Mouse (Mus musculus) hindbrain, embryonic 11.5 days (tissue): ENCODE measurements around the gene Aqp11. TPM values are rescaled to one million over a fixed set of nuclear protein-coding genes. Genes with fewer than 3 reads are reported as not detected.
A peak's percentile ranks its signal among the peaks of the same experiment; 100 is the strongest.

Experiments
- ATAC-seq: fragments of 200-750 bp; cut with Nextera tagmentation; 2 replicates; pipeline ENCODE4 v1.8.0; 2017; ENCODE audit warnings: mild to moderate bottlenecking, moderate TSS enrichment, moderate library complexity; ENCODE audit not compliant: low FRiP score
- DNase-seq: peaks from one replicate; pipeline ENCODE4 v3.0.0-alpha.2; 2015; ENCODE audit warnings: low spot score
- H3K27ac ChIP-seq: fragments of 300-500 bp; sonication (generic); 2 replicates; pipeline ENCODE4 v1.5.1; 2014; ENCODE audit warnings: mild to moderate bottlenecking, low read depth, low read length
- H3K27me3 ChIP-seq: fragments of 300-500 bp; sonication (generic); 2 replicates; pipeline ENCODE4 v1.6.1; 2014; ENCODE audit warnings: mild to moderate bottlenecking, low read length, moderate library complexity, mixed read lengths; ENCODE audit not compliant: control insufficient read depth, insufficient read depth
- H3K36me3 ChIP-seq: fragments of 300-500 bp; sonication (generic); 2 replicates; pipeline ENCODE4 v1.6.1; 2014; ENCODE audit warnings: mild to moderate bottlenecking, low read length, moderate library complexity, mixed read lengths; ENCODE audit not compliant: control insufficient read depth, insufficient read depth
- H3K4me1 ChIP-seq: fragments of 300-500 bp; sonication (generic); replicated peaks from 2 replicates; pipeline ENCODE4 v1.6.1; 2014; ENCODE audit warnings: low read length, mixed read lengths; ENCODE audit not compliant: control insufficient read depth, insufficient read depth
- H3K4me2 ChIP-seq: fragments of 300-500 bp; sonication (generic); replicated peaks from 2 replicates; pipeline ENCODE4 v1.6.1; 2014; ENCODE audit warnings: mild to moderate bottlenecking, low read depth, low read length
- H3K4me3 ChIP-seq: fragments of 300-500 bp; sonication (generic); 2 replicates; pipeline ENCODE4 v1.5.1; 2014; ENCODE audit warnings: low read depth, low read length
- H3K9ac ChIP-seq: fragments of 300-500 bp; sonication (generic); 2 replicates; pipeline ENCODE4 v1.6.1; 2014; ENCODE audit warnings: low read depth, low read length
- H3K9me3 ChIP-seq: fragments of 300-500 bp; sonication (generic); 2 replicates; pipeline ENCODE4 v1.6.1; 2016; ENCODE audit warnings: low read length; ENCODE audit not compliant: control insufficient read depth
- WGBS: fragments of 180-500 bp; shearing (Covaris S2); extraction: QIAGEN DNeasy Blood & Tissue Kit; methylation state at CpG from one replicate; pipeline ENCODE4 v1.1.7; 2014; 5-methylcytosine and 5-hydroxymethylcytosine counted together
- polyA plus RNA-seq: library from polyadenylated mRNA; unstranded; fragments of >200 nt; fragmentation: Nextera tagmentation; extraction: Ambion mirVana; gene quantifications from 2 replicates; pipeline ENCODE4 v1.2.1, GENCODE M21; 2014

The Aqp11 gene
- polyA plus RNA-seq, 1 experiment from 2014 or later = 6.3 TPM

DNA sequence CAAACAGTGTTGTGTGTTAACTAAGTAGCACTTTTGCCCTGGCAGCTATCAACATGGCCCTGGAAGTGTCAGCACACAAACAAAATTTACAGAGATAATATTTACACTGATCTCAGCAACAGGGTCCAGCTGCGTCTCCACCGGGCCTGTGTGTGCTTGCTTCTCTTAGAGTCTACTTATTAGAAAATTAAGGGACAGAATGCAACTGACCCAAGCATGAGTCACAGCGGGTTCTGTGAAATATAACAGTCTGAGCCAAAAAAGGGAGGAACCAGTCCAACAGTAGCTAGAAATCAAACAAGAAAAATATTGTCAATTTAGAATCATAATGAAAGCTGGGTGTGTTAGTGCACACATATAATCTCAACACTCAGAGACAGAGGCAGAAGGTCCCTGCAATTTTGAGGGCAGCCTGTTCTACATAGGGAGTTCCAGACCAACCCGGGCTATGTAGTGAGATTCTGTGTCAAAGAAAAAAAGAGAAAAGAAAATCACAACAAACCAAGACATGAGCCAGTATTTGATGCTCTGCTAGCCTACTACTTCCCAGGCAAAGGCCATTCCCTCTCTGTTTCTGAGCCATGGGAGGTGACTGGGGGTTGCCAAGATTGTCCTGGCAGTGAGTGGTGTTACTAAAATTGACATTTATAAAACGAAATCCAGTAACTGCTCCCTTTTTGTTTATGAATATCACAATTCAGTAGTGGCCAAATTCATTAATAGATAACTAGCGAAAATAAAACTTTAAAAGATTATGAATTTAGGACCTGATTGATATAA is 32.9 kb upstream of the Aqp11 start:
- WGBS = 88% methylated on average over 6 of the region's 6 CpGs
- H3K9me3 ChIP-seq = no peaks in the 10 kb centered on the region

DNA sequence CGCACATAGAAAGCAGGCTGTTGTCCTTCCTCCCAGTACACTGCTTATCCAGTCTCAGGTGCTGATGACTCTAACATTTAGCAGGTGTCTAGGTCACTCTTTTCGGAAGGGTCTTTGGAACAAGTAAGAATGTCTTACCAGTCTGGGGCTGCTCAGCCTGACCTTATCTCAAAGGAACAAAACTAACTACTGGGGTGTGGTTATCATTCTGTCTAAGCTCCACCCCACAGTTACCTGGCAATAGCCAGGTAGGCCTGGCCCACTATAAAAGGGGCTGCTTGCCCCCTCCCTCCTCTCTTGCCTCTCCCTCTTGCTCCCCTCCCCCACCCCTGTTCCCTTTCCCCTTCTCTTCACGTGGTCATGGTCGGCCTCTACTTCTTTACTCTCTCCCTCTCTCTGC is 30.9 kb upstream of the Aqp11 start:
- H3K9me3 ChIP-seq = no peaks in the 10 kb centered on the region
- DNase-seq = no peak
- no peak overlapping the region for H3K9ac ChIP-seq
- H3K27me3 ChIP-seq = no peaks in the 10 kb centered on the region
- no peak for ATAC-seq
- no peak overlapping the region for H3K4me3 ChIP-seq
- H3K36me3 ChIP-seq = no peaks in the 10 kb centered on the region
- WGBS = 76% methylated on average over 4 of the region's 4 CpGs
- H3K4me1 ChIP-seq = no peaks in the 10 kb centered on the region
- H3K4me2 ChIP-seq = no peak overlapping the region
- H3K27ac ChIP-seq = no peak overlapping the region

More for the DNA sequence above, 32.9 kb upstream of the Aqp11 start:
- H3K27ac ChIP-seq = no peak overlapping the region
- DNase-seq (no peak), ATAC-seq (no peak)
- no peak overlapping the region for H3K9ac ChIP-seq
- H3K4me2 ChIP-seq = no peak overlapping the region
- no peaks in the 10 kb centered on the region for H3K27me3 ChIP-seq
- no peaks in the 10 kb centered on the region for H3K4me1 ChIP-seq
- no peak overlapping the region for H3K4me3 ChIP-seq
- H3K36me3 ChIP-seq = no peaks in the 10 kb centered on the region

DNA sequence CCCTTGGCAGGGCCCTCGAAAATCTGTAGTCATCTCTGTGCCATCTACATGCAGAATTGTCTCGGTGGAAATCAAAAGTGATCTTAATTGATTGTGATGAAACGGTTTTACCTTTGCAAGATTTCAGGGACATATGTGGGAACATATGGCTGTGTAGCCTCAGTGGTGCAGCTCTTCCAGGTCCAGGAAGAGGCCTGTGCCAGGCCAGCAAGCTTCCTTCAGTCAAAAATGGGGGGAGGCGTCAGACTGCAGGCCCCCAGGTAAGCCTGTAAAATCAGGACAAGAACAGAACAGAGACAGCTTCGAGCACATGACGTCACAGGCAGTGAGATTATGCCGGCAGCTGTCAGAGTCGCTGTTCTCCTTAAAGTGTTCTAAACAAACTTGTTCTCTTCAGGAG is 29.8 kb upstream of the Aqp11 start:
- Histone ChIP-seq H3K4me3 (no peak overlapping the region), H3K36me3 (no peaks in the 10 kb centered on the region), H3K27me3 (no peaks in the 10 kb centered on the region), H3K27ac (no peak overlapping the region), H3K9me3 (no peaks in the 10 kb centered on the region), H3K4me1 (no peaks in the 10 kb centered on the region), H3K9ac (no peak overlapping the region), H3K4me2 (no peak overlapping the region)
- ATAC-seq (no peak), DNase-seq (no peak)
- 87% methylated on average over 8 of the region's 8 CpGs for WGBS

DNA sequence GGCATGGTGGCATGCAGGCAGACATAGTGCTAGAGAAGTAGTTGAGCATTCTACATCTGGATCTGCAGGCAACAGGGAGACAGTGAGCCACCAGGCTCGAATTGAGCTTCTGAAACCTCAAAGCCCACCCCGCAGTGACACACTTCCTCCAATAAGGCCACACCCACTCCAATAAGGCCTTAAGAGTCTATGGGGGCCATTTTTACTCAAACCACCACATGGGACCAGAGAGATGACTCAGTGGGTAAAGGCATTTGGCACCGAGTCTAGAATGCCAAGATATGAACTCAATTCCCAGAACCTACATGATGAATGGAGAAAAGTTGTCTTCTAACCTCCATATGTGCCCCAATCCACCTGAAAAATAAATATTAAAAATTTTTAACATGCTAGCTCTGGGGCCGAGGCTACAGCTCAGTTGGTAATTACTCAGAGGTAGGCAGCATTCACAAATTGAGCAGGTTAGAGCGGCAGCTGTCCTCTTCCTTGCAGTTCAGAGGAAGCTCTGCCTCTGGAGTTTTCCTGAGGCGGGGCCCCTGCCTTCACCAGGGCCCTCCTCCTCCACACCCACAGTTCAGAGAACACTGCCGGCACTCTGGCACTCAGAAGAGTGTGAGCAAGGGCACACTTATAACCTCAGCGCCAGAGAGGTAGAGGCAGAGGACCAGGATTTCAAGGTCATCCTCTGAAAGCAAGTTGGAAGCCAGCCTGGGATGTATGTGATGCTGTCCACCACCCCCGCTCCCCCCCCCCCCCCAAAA is 28.5 kb upstream of the Aqp11 start:
- no peaks in the 10 kb centered on the region for H3K36me3 ChIP-seq
- H3K4me3 ChIP-seq = no peak overlapping the region
- no peak overlapping the region for H3K4me2 ChIP-seq
- no peaks in the 10 kb centered on the region for H3K27me3 ChIP-seq
- no peaks in the 10 kb centered on the region for H3K4me1 ChIP-seq
- no peak for ATAC-seq
- no peaks in the 10 kb centered on the region for H3K9me3 ChIP-seq
- H3K9ac ChIP-seq = no peak overlapping the region
- DNase-seq = no peak
- 79% methylated on average over 9 of the region's 9 CpGs for WGBS
- H3K27ac ChIP-seq = no peak overlapping the region

DNA sequence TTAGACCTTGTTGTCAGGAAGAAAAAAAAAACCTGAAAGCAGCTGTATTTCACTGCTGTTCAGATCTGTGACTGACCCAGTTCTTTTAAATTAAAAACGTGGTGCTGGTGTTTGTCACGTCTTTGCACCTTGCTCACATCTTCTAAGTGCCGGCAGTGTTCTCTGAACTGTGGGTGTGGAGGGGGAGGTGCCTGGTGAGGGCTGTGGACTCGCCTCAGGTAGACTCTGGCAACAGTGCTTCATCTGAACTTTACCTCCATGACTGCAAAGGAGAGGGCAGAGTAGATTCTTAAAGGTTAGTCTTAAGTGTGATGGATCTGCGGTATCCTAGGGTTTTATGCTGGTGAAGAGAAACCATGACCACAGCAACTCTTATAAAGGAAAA is 27.9 kb upstream of the Aqp11 start:
- no peak overlapping the region for H3K9ac ChIP-seq
- ATAC-seq (no peak), DNase-seq (no peak)
- H3K9me3 ChIP-seq = no peaks in the 10 kb centered on the region
- H3K4me2 ChIP-seq = no peak overlapping the region
- H3K27me3 ChIP-seq = no peaks in the 10 kb centered on the region
- WGBS = 78% methylated on average over 5 of the region's 5 CpGs
- no peaks in the 10 kb centered on the region for H3K4me1 ChIP-seq
- H3K36me3 ChIP-seq = no peaks in the 10 kb centered on the region
- no peak overlapping the region for H3K4me3 ChIP-seq
- no peak overlapping the region for H3K27ac ChIP-seq

DNA sequence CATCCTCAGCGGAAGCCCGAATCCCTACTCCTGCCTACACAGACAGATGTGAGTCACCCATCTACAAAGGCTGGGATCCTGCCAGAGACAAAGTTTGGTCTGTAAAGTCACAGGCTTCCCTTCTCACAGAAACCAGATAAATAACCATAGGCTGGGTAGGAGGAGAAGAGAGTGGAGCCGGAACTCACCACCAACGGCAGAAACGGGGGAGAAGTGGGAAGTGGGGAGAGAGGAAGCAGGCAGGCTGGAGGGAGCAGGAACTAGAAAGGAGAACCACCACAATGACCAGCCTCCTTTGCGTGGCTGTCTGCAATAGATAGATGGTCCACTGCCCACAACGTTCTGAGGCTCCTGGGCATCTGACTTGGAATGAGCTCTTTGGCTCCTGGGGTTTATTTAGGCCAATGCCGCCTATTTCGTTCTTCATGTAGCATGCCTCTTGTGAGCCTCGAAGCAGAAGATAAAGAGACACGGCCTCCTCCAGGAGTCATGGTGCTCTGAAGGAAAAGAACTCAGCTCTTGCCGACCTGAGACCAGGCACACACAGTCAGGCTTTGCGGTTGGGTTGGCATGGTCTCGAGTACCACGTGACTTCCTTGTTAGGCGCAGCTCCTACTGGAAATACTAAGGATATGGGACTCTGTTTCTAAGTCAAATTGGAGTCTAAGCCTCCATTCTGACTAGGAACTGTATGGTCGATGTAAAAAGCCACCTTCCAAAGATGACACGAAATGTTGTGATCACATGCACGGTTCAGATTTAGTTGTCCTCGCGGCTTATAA is 27.3 kb upstream of the Aqp11 start:
- WGBS = 92% methylated on average over 21 of the region's 21 CpGs
- ATAC-seq (no peak), DNase-seq (no peak)
- no peaks in the 10 kb centered on the region for H3K27me3 ChIP-seq
- H3K4me2 ChIP-seq = no peak overlapping the region
- no peak overlapping the region for H3K4me3 ChIP-seq
- H3K9ac ChIP-seq = no peak overlapping the region
- no peak overlapping the region for H3K27ac ChIP-seq
- H3K4me1 ChIP-seq = no peaks in the 10 kb centered on the region
- no peaks in the 10 kb centered on the region for H3K36me3 ChIP-seq
- no peaks in the 10 kb centered on the region for H3K9me3 ChIP-seq

DNA sequence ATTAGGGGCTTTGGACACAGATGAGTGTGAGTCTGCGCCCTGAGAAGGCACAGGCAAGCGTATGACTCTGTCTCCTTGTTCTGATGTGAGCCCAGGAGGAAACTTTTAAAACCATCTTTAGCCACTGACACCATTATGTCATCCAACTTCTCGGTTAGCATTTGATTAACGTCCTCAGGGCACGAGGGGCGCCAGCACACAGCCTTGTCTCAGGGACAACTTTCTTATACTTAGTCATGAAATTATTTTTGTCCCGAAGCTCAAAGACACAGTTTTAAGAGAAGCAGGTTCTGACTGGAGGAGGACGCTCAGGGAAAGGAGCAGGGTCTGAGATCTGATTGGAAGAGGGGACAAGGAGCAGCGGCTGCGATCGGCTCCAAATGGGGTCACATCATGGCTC is 26.5 kb upstream of the Aqp11 start:
- no peak overlapping the region for H3K4me3 ChIP-seq
- H3K9ac ChIP-seq = no peak overlapping the region
- H3K27me3 ChIP-seq = no peaks in the 10 kb centered on the region
- DNase-seq = no peak
- no peak overlapping the region for H3K4me2 ChIP-seq
- H3K36me3 ChIP-seq = no peaks in the 10 kb centered on the region
- no peaks in the 10 kb centered on the region for H3K4me1 ChIP-seq
- 88% methylated on average over 11 of the region's 11 CpGs for WGBS
- H3K9me3 ChIP-seq = no peaks in the 10 kb centered on the region
- no peak overlapping the region for H3K27ac ChIP-seq
- no peak for ATAC-seq

DNA sequence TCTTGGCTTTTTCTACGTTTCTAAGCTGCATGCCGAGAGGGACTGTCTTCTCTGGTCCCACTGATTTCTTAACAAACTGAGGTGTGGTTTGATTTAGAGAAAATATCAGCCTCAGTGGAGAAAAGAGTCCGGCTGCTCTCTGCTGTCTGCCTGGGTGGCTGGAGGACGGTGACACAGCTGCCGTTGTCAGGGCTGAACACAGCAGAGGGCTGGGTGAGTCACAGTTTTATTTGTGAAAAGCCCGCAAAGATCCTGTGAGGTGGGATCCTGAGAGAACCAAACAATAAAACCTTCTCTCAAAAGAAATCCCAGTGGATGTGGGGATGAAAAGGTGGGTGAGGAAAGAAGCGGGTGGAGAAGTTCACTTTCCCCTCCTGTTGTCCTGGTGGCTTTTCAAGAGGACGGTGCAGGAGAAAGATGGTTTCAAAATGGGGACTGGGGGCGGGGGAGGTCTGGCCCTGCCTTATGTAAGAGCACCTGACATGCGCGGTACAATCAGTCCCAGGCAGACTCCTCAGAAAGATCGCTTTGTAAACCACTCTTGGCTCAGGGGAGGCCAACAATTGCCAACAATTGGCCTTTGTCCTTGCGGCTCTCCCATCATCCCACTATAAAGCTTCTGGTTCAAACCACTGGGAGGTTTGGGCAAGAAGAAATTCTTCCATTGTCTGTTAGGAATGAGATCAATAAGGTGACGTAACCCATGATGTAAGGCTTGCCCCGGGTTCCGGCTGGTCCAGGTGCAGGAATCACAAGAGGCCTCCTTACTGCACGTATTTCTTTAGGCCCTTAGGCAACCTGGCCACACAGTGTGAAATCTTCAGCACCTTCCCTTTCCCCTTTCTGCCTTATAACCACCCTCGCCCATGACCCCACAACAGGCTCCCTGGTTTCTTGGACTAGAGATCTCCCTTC is 19.1 kb upstream of the Aqp11 start:
- Histone ChIP-seq H3K9ac (peak overlapping the region; percentile 39), H3K9me3 (no peaks in the 10 kb centered on the region), H3K27me3 (no peaks in the 10 kb centered on the region), H3K4me3 (no peak overlapping the region), H3K4me2 (peak overlapping the region; percentile 25), H3K4me1 (no peaks in the 10 kb centered on the region), H3K27ac (peak overlapping the region; percentile 73; the same call in 1 of the 2 replicates), H3K36me3 (no peaks in the 10 kb centered on the region)
- WGBS = 38% methylated on average over 18 of the region's 18 CpGs
- DNase-seq (peak; percentile 65), ATAC-seq (peak; percentile 88)
